Mouse (Mus musculus): ENCODE results near the gene Mvb12b.

Gene Mvb12b

GRCm38 (mm10) chr2:33853011-33853976, 34.5 kb downstream of the Mvb12b start:
- in situ Hi-C loops (cut with MseI, MboI): no loop called here

GRCm38 (mm10) chr2:33847196-33847834, 40.4 kb downstream of the Mvb12b start:
- in situ Hi-C loops (cut with MseI, MboI): no loop called here

GRCm38 (mm10) chr2:33846635-33847034, 41.1 kb downstream of the Mvb12b start:
- in situ Hi-C loops (cut with MseI, MboI): no loop called here

- in situ Hi-C loops (cut with MseI, MboI): no loop called here
These were observed 44.1 kb downstream of the Mvb12b start for GRCm38 (mm10) chr2:33843642-33844041.

- in situ Hi-C loops (cut with MseI, MboI): no loop called here
These were observed 44.7 kb downstream of the Mvb12b start for GRCm38 (mm10) chr2:33842983-33843577.

GRCm38 (mm10) chr2:33841980-33842379, 45.8 kb downstream of the Mvb12b start:
- in situ Hi-C loops (cut with MseI, MboI): no loop called here

GRCm38 (mm10) chr2:33840483-33840882, 47.3 kb downstream of the Mvb12b start:
- in situ Hi-C loops (cut with MseI, MboI): no loop called here

GRCm38 (mm10) chr2:33839252-33839651, 48.5 kb downstream of the Mvb12b start:
- in situ Hi-C loops (cut with MseI, MboI): no loop called here

GRCm38 (mm10) chr2:33837297-33837696, 50.4 kb downstream of the Mvb12b start:
- in situ Hi-C loops (cut with MseI, MboI): no loop called here

GRCm38 (mm10) chr2:33836660-33837213, 51.0 kb downstream of the Mvb12b start:
- in situ Hi-C loops (cut with MseI, MboI): no loop called here

GRCm38 (mm10) chr2:33835038-33835437, 52.7 kb downstream of the Mvb12b start:
- in situ Hi-C loops (cut with MseI, MboI): no loop called here

GRCm38 (mm10) chr2:33833902-33834301, 53.8 kb downstream of the Mvb12b start:
- in situ Hi-C loops (cut with MseI, MboI): no loop called here

- in situ Hi-C loops (cut with MseI, MboI): loop anchor here in 1 of 2 experiments (10.0 kb wide), 1 partner anchor 125 kb away; no protein-coding TSS in a partner anchor
These were observed 57.9 kb downstream of the Mvb12b start for GRCm38 (mm10) chr2:33829870-33830269.

GRCm38 (mm10) chr2:33826777-33827176, 61.0 kb downstream of the Mvb12b start:
- in situ Hi-C loops (cut with MseI, MboI): loop anchor here in 1 of 2 experiments (10.0 kb wide), 1 partner anchor 128 kb away; no protein-coding TSS in a partner anchor

- in situ Hi-C loops (cut with MseI, MboI): loop anchor here in 1 of 2 experiments (10.0 kb wide), 1 partner anchor 130 kb away; no protein-coding TSS in a partner anchor
These were observed 62.7 kb downstream of the Mvb12b start for GRCm38 (mm10) chr2:33824935-33825514.

- in situ Hi-C loops (cut with MseI, MboI): loop anchor here in 1 of 2 experiments (10.0 kb wide), 1 partner anchor 133 kb away; no protein-coding TSS in a partner anchor
These were observed 65.8 kb downstream of the Mvb12b start for GRCm38 (mm10) chr2:33821677-33822607.

- in situ Hi-C loops (cut with MseI, MboI): loop anchor here in 1 of 2 experiments (10.0 kb wide), 1 partner anchor 134 kb away; no protein-coding TSS in a partner anchor
These were observed 67.3 kb downstream of the Mvb12b start for GRCm38 (mm10) chr2:33820450-33820849.

- in situ Hi-C loops (cut with MseI, MboI): loop anchor here in 1 of 2 experiments (10.0 kb wide), 1 partner anchor 135 kb away; no protein-coding TSS in a partner anchor
These were observed 67.7 kb downstream of the Mvb12b start for GRCm38 (mm10) chr2:33820037-33820436.

- in situ Hi-C loops (cut with MseI, MboI): no loop called here
These were observed 69.4 kb downstream of the Mvb12b start for GRCm38 (mm10) chr2:33818385-33818784.

Data from mouse trophoblast stem cell (cell line).